Mouse (Mus musculus) spleen, postnatal 4 days (tissue): ENCODE data around the gene Ppm1d.

Experiments used
- DNase-seq, 2 experiments: peaks; one replicate each; pipeline ENCODE4 v3.0.0; 2022; ENCODE audit warnings: low spot score in 2 of 2

The Ppm1d gene

DNA sequence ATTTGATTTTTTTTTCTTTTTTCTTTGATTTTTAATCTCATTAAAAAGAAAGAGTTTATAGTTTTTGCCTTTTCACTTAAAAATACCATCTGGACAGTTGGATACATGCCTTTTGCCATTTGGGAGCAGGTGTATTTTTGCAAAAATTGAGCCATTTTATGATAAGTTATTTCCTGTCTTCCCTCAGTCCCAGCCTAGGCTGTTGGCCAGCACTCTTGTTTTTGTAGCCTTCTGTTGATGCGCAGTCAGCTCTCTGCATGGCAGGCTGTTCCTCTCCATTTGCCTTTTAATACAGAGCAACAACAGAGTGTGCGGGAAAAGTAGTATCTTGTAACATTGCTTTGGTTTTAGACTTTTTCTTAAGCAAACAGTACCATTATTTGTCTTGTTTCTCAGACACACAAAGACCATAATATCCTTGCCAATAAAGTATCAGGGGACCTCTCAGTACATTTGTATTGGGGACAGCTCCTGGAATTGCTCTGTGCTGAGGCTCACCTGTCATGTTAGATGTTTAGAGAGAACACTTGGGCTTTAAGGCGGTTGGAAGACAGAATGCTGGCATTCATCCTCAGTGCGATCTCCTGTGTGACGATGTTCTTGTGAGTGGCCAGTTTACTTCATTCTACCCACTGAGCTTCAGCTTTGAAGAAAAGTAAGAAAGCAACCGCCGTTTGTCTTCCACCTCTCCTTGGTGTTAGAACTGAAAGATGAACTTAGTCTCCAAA is 18.3 kb downstream of the Ppm1d start:
- DNase-seq: no peak

DNA sequence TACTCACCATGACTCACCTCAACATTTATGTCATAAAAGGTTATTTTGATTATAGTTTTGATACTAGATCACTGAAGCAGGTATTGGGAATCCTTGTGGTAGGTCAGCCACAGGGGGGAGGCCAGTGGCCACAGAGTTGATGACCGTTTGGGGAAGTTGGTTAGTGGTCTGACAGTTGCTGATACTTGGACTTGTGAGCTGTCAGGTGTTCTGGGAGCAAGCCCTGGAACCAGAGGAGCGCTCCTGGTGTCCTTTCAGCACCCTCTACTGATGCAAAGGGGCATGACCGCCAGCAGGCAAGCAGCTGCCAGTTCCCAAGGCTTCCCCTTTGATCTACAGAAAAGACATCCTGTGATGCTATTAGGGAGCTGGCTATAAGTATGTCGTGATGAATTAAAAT is 23.7 kb downstream of the Ppm1d start:
- DNase-seq: peak; percentile 34 to 72

DNA sequence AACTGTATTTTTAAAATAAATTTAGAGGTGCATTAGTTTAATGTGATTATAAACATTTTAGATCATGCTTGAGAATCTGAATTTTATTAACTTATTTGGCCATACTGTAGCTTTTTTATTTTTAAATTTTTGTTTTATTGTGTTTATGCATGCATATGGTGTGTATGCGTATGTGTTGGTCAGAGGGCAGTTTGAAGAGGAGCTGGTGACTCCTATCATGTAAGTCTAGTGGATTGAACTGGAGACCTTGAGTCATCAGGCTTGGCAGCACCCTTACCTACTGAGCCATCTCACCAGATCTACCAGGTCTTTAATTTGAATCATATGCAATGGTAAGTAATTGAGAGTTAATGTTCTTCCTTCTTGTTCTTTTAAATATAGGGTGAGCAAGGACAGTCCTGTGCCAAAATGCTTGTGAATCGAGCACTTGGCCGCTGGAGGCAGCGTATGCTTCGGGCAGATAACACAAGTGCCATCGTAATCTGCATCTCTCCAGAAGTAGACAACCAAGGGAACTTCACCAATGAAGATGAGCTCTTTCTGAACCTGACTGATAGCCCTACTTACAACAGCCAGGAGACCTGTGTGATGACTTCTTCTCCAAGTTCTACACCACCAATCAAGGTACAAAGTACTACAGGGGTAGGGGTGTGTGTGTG is 28.3 kb downstream of the Ppm1d start:
- DNase-seq: peak; percentile 73

DNA sequence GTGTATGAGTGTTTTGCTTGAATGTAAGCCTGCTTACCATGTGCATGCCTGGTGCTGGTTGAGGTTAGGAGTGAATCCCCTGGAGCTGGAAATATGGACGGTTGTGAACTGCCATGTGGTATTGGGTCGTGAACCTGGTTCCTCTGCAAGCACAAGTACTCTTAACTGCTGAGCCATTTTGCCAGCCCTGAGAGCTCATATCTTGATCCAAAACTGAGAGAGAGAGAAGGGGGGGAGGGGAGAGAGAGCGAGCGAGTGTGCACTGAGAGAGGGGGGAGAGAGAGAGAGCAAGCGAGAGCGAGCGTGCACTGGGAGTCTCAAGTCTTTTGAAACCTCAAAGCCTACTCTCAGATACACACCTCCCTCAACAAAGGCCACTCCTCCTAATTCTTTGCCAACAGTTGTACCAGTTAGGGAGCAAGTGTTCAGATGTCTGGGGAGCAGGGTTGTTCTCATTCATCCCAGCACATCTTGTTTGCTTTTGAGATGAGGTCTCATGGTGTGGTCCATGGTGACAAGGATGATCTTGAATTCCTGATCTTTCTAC is 29.1 kb downstream of the Ppm1d start:
- DNase-seq: peak in 1 of 2 experiments; percentile 17

DNA sequence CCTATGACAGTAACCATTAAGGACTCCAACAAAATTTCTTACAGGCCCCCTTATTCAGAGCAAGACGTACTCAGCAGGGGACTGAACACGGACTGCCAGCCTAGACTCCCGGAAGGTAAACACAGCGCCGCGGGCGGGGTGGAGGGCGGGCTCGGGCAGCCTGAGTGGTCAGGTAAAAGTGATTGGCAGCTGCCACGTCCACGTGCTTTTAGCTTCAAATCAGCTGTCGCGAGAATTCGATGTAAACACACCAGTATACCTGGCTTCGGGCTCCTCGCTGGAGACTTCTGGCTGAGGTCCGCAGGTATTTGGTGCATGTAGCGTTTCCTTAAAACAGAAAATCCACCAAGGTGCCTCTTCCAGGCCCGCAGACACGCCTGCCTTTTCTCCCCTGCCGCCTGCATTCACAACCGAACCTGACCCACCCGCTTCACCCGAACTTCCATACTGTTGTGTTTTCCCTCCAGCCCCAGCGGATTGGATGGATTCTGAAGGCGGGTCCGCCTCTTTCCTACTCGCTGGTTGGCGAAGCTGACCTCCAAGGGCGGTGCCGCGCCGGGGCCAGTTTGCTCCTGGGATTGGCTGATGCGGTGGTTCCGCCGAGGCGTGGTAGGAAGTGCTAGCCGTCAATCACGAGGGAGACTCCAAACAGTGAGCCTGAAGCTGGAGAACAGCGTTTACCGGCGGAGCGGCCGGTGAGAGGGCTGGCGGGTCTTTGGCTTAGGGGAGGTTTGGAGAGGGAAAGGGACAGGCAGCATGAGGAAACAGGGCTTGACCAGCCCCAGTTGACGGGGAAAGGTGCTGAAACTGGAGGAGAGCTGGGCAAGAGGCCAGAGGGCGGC is 41.7 kb downstream of the Ppm1d start, which contains the start of gene Bcas3:
Gene Bcas3, plus strand, starts transcription at position 629 of the 842 bp plus-strand sequence.
- peak; percentile 98 to 99 for DNase-seq

DNA sequence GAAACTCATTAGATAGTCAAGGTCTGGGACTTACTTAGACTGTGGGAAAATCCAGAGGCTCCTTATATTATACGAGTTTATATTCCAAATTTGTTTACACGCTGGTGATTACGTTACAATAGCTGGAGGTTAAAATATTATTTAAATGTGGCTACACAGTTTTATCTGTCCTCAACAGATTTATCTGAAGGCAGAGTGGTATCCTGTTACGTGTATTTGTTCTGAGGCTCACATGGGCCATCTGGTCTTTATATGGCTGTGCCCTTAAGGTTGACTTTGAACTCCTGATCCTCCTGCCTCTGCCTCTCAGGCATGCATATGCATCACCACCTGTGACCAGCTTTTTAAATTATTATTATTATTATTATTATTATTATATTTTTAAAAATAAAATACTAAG is 42.8 kb downstream of the Ppm1d start:
- DNase-seq: no peak

DNA sequence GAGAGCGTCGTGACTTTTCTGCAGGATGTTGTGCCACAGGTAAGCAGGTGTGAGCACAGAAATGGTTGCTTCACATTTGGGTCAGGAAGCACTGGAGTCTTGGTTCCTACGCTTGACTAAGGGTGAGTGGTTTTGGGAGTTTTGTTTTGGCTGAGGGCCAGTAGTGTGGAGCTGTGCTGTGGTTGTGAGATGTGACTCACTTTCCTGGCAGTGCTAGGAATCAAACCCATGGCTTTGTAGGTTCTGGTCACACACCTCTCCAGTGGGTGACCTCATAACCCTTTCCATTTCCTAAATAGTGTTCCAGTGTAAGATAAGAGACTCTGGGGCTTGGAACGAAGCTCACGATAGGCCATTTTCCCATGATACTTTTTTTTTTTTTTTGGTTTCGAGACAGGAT is 48.6 kb downstream of the Ppm1d start:
- DNase-seq: no peak

DNA sequence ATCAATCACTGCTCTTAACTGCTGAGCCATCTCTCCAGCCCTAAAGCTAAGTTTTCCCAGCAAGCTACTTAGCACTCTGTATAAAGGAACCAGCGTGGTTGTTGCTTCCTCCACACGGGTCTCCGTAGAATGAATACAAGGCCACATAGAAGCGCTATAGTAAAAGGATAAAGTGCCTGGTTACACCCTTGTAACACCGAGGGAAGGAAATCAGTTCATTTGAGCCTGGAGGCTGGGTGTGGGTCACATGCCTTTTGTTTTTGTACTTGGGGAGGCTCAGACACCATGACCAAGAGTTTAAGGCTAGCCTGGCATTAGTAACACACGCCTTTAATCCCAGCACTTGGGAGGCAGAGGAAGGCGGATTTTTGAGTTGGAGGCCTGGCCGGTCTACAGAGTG is 50.6 kb downstream of the Ppm1d start:
- no peak for DNase-seq

DNA sequence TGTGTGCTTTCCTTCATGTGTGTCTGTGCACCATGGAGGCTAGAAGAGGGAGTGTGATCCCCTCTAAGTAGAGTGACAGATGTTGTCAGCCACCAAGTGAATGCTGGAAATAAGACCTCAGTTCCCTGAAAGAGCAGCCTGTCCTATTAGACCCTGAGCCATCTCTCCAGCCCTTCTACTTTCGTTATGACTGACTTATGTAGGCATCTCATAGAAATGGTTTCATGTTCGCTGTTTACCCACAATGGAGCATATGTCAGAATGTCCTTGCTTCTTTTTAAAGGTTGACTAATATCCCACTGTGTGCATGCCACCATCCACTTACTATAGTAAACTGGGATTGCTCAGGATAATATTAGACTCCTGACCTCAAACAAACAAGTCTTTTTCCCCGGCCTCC is 55.1 kb downstream of the Ppm1d start:
- DNase-seq: no peak

DNA sequence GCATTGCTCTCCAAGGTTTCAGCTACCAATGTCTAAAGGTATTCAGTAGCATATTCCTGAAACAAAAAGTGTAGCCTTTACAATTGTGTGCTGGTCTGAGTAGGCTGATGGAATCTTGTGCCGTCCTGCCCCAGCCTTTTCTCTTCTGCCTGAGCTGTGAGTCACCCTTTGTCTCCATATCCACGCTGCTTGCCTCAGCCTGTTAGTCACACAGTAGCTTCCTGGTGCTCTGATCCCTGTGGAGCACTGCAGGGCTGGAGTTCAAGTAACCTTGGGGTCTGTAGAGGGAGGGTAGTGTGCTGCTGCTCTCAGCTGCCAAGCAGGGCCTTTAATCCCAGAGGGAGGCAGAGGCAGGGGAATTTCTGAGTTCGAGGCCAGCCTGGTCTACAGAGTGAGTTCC is 56.8 kb downstream of the Ppm1d start:
- no peak for DNase-seq

DNA sequence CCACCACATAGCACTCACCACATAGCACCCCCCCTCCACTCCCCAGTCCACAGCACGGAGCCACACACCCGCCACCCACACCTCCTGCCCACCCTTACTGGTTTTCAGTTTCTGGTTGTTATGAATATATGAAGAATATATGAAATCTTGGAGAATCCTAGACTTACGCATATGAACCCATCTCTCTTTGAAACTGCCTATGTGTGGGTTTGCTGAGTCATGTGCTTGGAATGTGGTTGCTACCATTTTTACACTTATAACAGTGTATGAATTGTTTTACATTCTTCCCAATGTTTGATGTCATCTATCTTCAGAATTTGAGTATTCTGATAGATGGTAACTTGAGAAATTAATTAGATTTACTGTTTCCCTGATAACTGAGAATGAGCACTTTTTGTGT is 68.0 kb downstream of the Ppm1d start:
- DNase-seq: no peak

DNA sequence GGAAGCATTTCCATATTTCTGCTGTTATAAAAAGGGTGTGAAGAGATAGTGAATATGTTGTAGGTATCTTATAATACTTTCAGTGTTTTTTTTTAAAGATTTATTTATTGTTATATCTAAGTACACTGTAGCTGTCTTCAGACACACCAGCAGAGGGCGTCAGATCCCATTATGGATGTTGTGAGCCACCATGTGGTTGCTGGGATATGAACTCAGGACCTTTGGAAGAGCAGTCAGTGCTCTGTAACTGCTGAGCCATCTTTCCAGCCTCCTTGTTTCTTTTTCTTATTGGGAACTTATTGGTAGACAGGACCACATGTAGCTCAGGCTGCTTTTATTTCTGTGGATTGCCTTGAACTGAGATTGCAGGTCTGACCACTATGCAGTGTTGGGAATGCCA is 69.0 kb downstream of the Ppm1d start:
- no peak for DNase-seq

DNA sequence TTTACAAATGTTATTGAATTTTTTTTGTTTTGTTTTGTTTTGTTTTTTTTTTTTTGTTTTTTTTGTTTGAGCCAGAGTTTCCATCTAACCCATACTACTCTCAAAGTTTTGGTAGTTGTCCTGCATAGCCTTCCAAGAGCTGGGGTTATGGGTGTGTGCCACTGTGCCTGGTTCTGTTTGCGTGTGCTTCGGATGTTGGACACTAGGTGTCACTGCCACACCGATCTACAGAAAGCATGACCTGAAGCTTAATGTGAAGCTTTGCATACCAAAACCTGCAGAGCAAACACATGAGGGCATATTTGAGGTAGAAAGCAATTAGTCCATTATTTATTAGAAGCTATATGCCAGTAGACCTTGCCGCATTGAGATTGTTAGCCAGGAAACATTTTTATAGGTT is 71.0 kb downstream of the Ppm1d start:
- peak; percentile 56 to 78 for DNase-seq

DNA sequence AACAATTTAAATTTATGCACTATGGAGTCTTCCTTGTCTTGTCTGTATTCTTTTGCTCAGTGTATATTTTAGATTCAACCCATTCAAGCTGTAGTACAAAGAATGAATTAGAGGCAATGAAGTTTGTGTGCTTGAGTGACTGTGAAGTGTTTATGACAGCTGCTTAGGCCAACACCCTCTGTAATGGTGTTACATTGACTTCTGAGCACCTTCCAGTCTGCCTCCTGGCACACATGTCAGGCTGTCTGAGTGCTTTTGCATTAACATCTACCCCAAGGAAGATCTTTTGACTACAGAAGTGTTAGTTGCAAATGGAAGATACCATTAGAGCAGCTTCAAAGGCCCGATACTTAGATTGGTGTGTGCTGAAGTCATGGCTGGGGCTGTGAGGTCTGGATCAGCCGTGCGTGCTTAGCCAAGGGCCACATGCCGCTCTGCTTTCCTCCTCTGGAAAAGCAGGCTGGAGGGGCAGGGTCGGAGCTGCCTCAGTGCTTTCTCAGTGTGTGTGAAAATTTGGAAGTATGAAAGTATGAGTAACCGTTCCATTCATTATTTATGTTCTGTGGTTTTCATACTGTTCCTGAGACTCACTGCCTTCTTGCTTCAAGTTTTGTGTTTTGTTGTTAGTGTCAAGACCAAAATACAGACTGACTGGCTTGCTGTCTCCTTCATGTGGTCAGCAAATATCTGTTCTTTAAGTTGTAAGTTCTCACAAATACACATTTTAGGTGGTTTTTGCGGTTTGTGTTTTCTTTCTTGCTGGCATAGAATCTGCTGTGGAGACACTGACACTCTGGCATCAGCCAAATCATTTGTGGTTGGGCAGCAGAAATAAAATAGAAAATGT is 73.2 kb downstream of the Ppm1d start:
- DNase-seq: no peak

DNA sequence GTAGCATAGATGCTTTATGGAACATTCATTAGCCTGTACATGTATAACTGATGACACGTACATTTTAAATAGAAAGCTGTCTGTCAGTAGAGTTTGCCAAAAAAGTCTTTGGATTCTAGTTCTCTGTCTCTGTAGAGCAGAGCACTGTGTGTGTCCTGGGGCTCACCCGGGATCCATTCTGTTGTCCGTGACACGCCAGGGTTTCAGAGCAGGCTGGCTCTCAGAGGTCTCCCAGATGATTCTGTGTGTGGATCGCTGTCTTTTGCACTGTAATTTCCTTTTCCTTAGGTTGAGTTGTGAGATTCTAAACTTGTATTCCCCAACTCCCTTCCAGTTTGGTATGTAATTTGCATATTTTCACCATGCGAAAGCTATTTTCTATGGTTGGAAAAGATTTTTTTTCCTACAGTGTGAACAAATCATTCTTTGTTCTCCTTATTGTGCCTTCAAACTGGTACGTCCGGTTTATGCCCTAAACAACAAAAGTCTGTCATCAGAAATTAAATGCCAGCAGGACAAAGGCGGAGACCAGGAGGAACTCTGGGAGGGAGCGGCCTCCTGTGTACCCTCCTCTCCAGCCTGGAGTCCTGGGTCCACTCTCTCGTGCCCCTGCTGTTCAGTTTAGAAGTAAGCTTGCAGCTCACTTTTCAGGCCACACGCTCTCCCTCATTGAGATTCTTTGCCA is 81.3 kb downstream of the Ppm1d start:
- DNase-seq: no peak

DNA sequence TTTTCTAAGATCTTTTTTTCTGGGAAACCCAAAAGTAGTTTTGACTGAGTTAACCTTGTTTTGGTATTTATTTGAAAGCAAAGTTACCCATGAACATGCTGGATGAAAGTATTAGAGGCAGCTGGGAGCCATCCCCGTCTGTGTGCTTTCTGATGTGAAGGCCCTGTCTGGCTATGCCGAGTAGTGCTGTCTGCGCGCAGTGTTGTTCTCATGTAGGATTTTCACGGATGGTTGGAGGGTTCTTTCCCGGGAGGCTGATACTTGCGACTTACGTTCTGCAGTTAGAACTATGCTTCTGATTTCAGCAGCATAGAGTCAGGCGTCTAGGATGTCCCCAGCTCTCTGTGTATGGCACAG is 81.8 kb downstream of the Ppm1d start:
- no peak for DNase-seq

DNA sequence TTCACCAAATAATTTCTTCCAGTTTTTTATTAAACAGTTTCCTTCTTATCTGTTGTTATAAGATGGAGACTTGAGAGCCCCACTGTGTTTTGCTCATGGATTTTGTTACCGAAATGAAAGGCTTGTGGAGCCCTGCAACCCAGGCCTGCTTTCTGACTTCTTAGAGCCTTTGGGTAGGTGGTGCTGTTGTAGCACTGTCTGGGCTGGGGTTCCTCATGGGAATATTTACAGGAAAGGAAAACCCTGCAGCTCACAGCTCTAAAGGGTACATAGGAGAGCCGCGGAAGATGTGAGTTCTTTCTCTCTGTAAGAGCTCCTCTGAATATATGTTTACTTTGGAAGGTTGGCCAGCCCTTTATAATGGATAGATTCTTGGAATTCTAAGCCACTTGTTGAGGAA is 82.9 kb downstream of the Ppm1d start:
- DNase-seq: no peak

DNA sequence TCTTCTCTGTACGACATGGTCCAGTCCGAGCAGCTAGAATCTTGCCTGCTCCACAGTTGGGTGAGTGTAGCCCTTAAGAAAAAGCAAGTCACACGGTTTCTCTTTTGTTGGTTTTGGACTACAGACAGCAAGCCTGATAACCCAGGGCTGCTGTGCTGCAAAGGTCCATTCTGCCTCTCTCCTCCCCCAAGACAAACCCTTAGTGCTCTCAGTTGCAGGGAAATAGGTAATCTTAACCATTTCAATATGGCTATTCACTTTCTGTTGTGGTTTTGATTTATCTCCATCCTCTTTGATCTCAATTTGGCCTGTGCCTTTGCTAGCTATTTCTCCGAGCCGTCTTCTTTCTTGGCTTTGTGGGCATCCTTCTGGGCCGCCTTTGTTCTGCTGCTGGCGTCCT is 84.3 kb downstream of the Ppm1d start:
- DNase-seq: no peak
